Mouse (Mus musculus) neural tube, embryonic 15.5 days (tissue): ENCODE data around the gene Anapc13. TPM values are rescaled to one million over a fixed set of nuclear protein-coding genes. Genes with fewer than 3 reads are reported as not detected.

Experiments used
- ATAC-seq: fragments of 200-750 bp; cut with Nextera tagmentation; 2 replicates; pipeline ENCODE4 v1.8.0; 2017; ENCODE audit warnings: mild to moderate bottlenecking, moderate TSS enrichment, moderate library complexity; ENCODE audit not compliant: low FRiP score
- H3K27ac ChIP-seq: fragments of 300-500 bp; sonication (generic); replicated peaks from 2 replicates; pipeline ENCODE4 v1.5.1; 2015; ENCODE audit warnings: mild to moderate bottlenecking, inconsistent platforms
- H3K27me3 ChIP-seq: fragments of 300-500 bp; sonication (generic); replicated peaks from 2 replicates; pipeline ENCODE4 v1.6.1; 2015; ENCODE audit warnings: inconsistent platforms
- H3K36me3 ChIP-seq: fragments of 300-500 bp; sonication (generic); 2 replicates; pipeline ENCODE4 v1.6.1; 2015; ENCODE audit warnings: inconsistent platforms
- H3K4me1 ChIP-seq: fragments of 300-500 bp; sonication (generic); 2 replicates; pipeline ENCODE4 v1.6.1; 2015; ENCODE audit warnings: inconsistent platforms
- H3K4me2 ChIP-seq: fragments of 300-500 bp; sonication (generic); 2 replicates; pipeline ENCODE4 v1.6.1; 2015; ENCODE audit warnings: inconsistent platforms, mild to moderate bottlenecking, moderate library complexity
- H3K4me3 ChIP-seq: fragments of 300-500 bp; sonication (generic); replicated peaks from 2 replicates; pipeline ENCODE4 v1.5.1; 2015; ENCODE audit warnings: mild to moderate bottlenecking, inconsistent platforms
- H3K9ac ChIP-seq: fragments of 300-500 bp; sonication (generic); replicated peaks from 2 replicates; pipeline ENCODE4 v1.6.1; 2015; ENCODE audit warnings: mild to moderate bottlenecking, inconsistent platforms
- H3K9me3 ChIP-seq: fragments of 300-500 bp; sonication (generic); replicated peaks from 2 replicates; pipeline ENCODE4 v1.6.1; 2016; ENCODE audit warnings: inconsistent platforms
- WGBS: fragments of 180-500 bp; shearing (Covaris S2); methylation state at CpG from one replicate; pipeline ENCODE4 v1.1.7; 2015; ENCODE audit warnings: mixed read lengths; 5-methylcytosine and 5-hydroxymethylcytosine counted together
- polyA plus RNA-seq: library from polyadenylated mRNA; unstranded; fragments of >200 nt; fragmentation: Nextera tagmentation; extraction: Ambion mirVana; gene quantifications from 2 replicates; pipeline ENCODE4 v1.2.1, GENCODE M21; 2015

Gene Anapc13
- 160 and 164 TPM in 2 replicates for polyA plus RNA-seq

GRCm38 (mm10) chr9:102625983-102626838, at the start of gene Anapc13, which contains the start of gene Cep63:
Gene Anapc13 (plus strand): TSS chr9:102626296.
Gene Cep63 (minus strand): TSS chr9:102626534.
- WGBS: under 1% methylated on average over 75 of the region's 84 CpGs
- H3K27me3 ChIP-seq: no peaks in the 10 kb centered on the region
- peak within 1 kb of the TSS; percentile 75 for H3K4me2 ChIP-seq
- H3K4me3 ChIP-seq: peak within 1 kb of the TSS; percentile 81
- peak within 1 kb of the TSS; percentile 97 for H3K9ac ChIP-seq
- peak within 1 kb of the TSS; percentile 99 for H3K27ac ChIP-seq
- peaks cover 24% of the 10 kb centered on the region for H3K4me1 ChIP-seq
- no peaks in the 10 kb centered on the region for H3K9me3 ChIP-seq
- peaks cover 10% of the 10 kb centered on the region; the same call in 1 of the 2 replicates for H3K36me3 ChIP-seq
- ATAC-seq: peak; percentile 96

GRCm38 (mm10) chr9:102577480-102577879, 48.6 kb upstream of the Anapc13 start:
- Histone ChIP-seq H3K4me2 (no peak overlapping the region), H3K4me1 (peaks cover 10% of the 10 kb centered on the region; the same call in 1 of the 2 replicates), H3K27ac (no peak overlapping the region), H3K27me3 (no peaks in the 10 kb centered on the region), H3K4me3 (no peak overlapping the region), H3K9ac (no peak overlapping the region), H3K9me3 (no peaks in the 10 kb centered on the region), H3K36me3 (no peaks in the 10 kb centered on the region)
- no peak for ATAC-seq
- 81% methylated on average over 5 of the region's 5 CpGs for WGBS

GRCm38 (mm10) chr9:102581921-102582469, 44.1 kb upstream of the Anapc13 start:
- Histone ChIP-seq H3K4me3 (no peak overlapping the region), H3K4me1 (no peaks in the 10 kb centered on the region), H3K27me3 (no peaks in the 10 kb centered on the region), H3K4me2 (no peak overlapping the region), H3K9ac (no peak overlapping the region), H3K36me3 (peaks cover 17% of the 10 kb centered on the region; the same call in 1 of the 2 replicates), H3K27ac (no peak overlapping the region), H3K9me3 (no peaks in the 10 kb centered on the region)
- 74% methylated on average over 12 of the region's 12 CpGs for WGBS
- ATAC-seq: no peak

GRCm38 (mm10) chr9:102587347-102587746, 38.7 kb upstream of the Anapc13 start:
- H3K4me1 ChIP-seq: no peaks in the 10 kb centered on the region

GRCm38 (mm10) chr9:102594667-102595393, 31.3 kb upstream of the Anapc13 start:
- Histone ChIP-seq H3K4me2 (no peak overlapping the region), H3K4me3 (no peak overlapping the region), H3K9ac (no peak overlapping the region), H3K27me3 (no peaks in the 10 kb centered on the region), H3K36me3 (peaks cover 28% of the 10 kb centered on the region), H3K4me1 (no peaks in the 10 kb centered on the region), H3K27ac (no peak overlapping the region), H3K9me3 (no peaks in the 10 kb centered on the region)
- 62% methylated on average over 6 of the region's 6 CpGs for WGBS
- ATAC-seq: no peak

More at GRCm38 (mm10) chr9:102587347-102587746, 38.7 kb upstream of the Anapc13 start:
- Histone ChIP-seq H3K27me3 (no peaks in the 10 kb centered on the region), H3K9ac (no peak overlapping the region), H3K4me2 (no peak overlapping the region), H3K36me3 (peaks cover 23% of the 10 kb centered on the region), H3K9me3 (no peaks in the 10 kb centered on the region), H3K27ac (no peak overlapping the region), H3K4me3 (no peak overlapping the region)
- ATAC-seq: no peak
- WGBS: 57% methylated on average over 5 of the region's 5 CpGs

- H3K4me1 ChIP-seq: no peaks in the 10 kb centered on the region
- no peak overlapping the region for H3K9ac ChIP-seq
- no peak overlapping the region for H3K4me2 ChIP-seq
- WGBS: 76% methylated on average over 8 of the region's 8 CpGs
- H3K4me3 ChIP-seq: no peak overlapping the region
- H3K9me3 ChIP-seq: no peaks in the 10 kb centered on the region
- H3K27me3 ChIP-seq: no peaks in the 10 kb centered on the region
- no peak overlapping the region for H3K27ac ChIP-seq
- ATAC-seq: no peak
- peaks cover 28% of the 10 kb centered on the region for H3K36me3 ChIP-seq
These were observed 30.2 kb upstream of the Anapc13 start for GRCm38 (mm10) chr9:102595662-102596436.

GRCm38 (mm10) chr9:102601187-102601586, 24.9 kb upstream of the Anapc13 start:
- no peak for ATAC-seq
- Histone ChIP-seq H3K4me1 (no peaks in the 10 kb centered on the region), H3K9me3 (no peaks in the 10 kb centered on the region), H3K4me3 (no peak overlapping the region), H3K27ac (no peak overlapping the region), H3K27me3 (no peaks in the 10 kb centered on the region), H3K4me2 (no peak overlapping the region), H3K36me3 (peaks cover 8% of the 10 kb centered on the region), H3K9ac (no peak overlapping the region)
- 98% methylated on average over 2 of the region's 2 CpGs for WGBS

- H3K27me3 ChIP-seq: no peaks in the 10 kb centered on the region
- 89% methylated on average over 2 of the region's 2 CpGs for WGBS
- no peaks in the 10 kb centered on the region for H3K4me1 ChIP-seq
- no peak overlapping the region for H3K4me2 ChIP-seq
- H3K9ac ChIP-seq: no peak overlapping the region
- no peak for ATAC-seq
- H3K27ac ChIP-seq: no peak overlapping the region
- peaks cover 5% of the 10 kb centered on the region; the same call in 1 of the 2 replicates for H3K36me3 ChIP-seq
- no peak overlapping the region for H3K4me3 ChIP-seq
- H3K9me3 ChIP-seq: no peaks in the 10 kb centered on the region
These were observed 24.4 kb upstream of the Anapc13 start for GRCm38 (mm10) chr9:102601666-102602065.

- ATAC-seq: no peak
- H3K36me3 ChIP-seq: peaks cover 12% of the 10 kb centered on the region; the same call in 1 of the 2 replicates
- no peaks in the 10 kb centered on the region for H3K9me3 ChIP-seq
- H3K27me3 ChIP-seq: no peaks in the 10 kb centered on the region
- no peak overlapping the region for H3K9ac ChIP-seq
- H3K4me2 ChIP-seq: no peak overlapping the region
- H3K4me3 ChIP-seq: no peak overlapping the region
- no peak overlapping the region for H3K27ac ChIP-seq
- H3K4me1 ChIP-seq: no peaks in the 10 kb centered on the region
- WGBS: 82% methylated on average over 6 of the region's 6 CpGs
These were observed 20.9 kb upstream of the Anapc13 start for GRCm38 (mm10) chr9:102605162-102605561.

GRCm38 (mm10) chr9:102607471-102607870, 18.6 kb upstream of the Anapc13 start:
- 63% methylated on average over 5 of the region's 5 CpGs for WGBS
- no peak for ATAC-seq
- H3K4me3 ChIP-seq: no peak overlapping the region

GRCm38 (mm10) chr9:102609221-102609620, 16.9 kb upstream of the Anapc13 start:
- Histone ChIP-seq H3K36me3 (peaks cover 36% of the 10 kb centered on the region), H3K9ac (no peak overlapping the region), H3K4me3 (no peak overlapping the region), H3K27ac (no peak overlapping the region), H3K27me3 (no peaks in the 10 kb centered on the region), H3K4me1 (no peaks in the 10 kb centered on the region), H3K4me2 (no peak overlapping the region), H3K9me3 (no peaks in the 10 kb centered on the region)
- 96% methylated on average over 3 of the region's 3 CpGs for WGBS
- no peak for ATAC-seq

More at GRCm38 (mm10) chr9:102607471-102607870, 18.6 kb upstream of the Anapc13 start:
- Histone ChIP-seq H3K4me2 (no peak overlapping the region), H3K9me3 (no peaks in the 10 kb centered on the region), H3K27me3 (no peaks in the 10 kb centered on the region), H3K4me1 (no peaks in the 10 kb centered on the region), H3K36me3 (peaks cover 21% of the 10 kb centered on the region), H3K9ac (no peak overlapping the region), H3K27ac (no peak overlapping the region)
